Mouse (Mus musculus) limb, embryonic 14.5 days (tissue): Measurements from ENCODE around the gene Thrsp. TPM values are rescaled to one million over a fixed set of nuclear protein-coding genes. Genes with fewer than 3 reads are reported as not detected.

Source experiments
- ATAC-seq: fragments of 200-750 bp; cut with Nextera tagmentation; 2 replicates; pipeline ENCODE4 v1.8.0; 2017; ENCODE audit warnings: low read depth, moderate number of reproducible peaks, moderate TSS enrichment; ENCODE audit not compliant: low FRiP score
- DNase-seq: peaks from one replicate; pipeline ENCODE4 v3.0.0-alpha.2; 2015; ENCODE audit warnings: low spot score
- H3K27ac ChIP-seq: fragments of 300-500 bp; sonication (generic); replicated peaks from 2 replicates; pipeline ENCODE4 v1.5.1; 2014; ENCODE audit warnings: low read depth, mild to moderate bottlenecking, low read length, moderate library complexity, mixed read lengths
- H3K27me3 ChIP-seq: fragments of 300-500 bp; sonication (generic); 2 replicates; pipeline ENCODE4 v1.6.1; 2014; ENCODE audit warnings: low read length, mixed read lengths; ENCODE audit not compliant: control insufficient read depth, insufficient read depth
- H3K36me3 ChIP-seq: fragments of 300-500 bp; sonication (generic); 2 replicates; pipeline ENCODE4 v1.6.1; 2014; ENCODE audit warnings: mild to moderate bottlenecking, low read length, moderate library complexity, mixed read lengths; ENCODE audit not compliant: control insufficient read depth, insufficient read depth
- H3K4me1 ChIP-seq: fragments of 300-500 bp; sonication (generic); 2 replicates; pipeline ENCODE4 v1.6.1; 2014; ENCODE audit warnings: antibody characterized with exemption, low read length, mixed read lengths; ENCODE audit not compliant: control insufficient read depth, insufficient read depth
- H3K4me2 ChIP-seq: fragments of 300-500 bp; sonication (generic); replicated peaks from 2 replicates; pipeline ENCODE4 v1.6.1; 2014; ENCODE audit warnings: low read depth, mild to moderate bottlenecking, low read length, moderate library complexity; ENCODE audit not compliant: severe bottlenecking
- H3K4me3 ChIP-seq: fragments of 300-500 bp; sonication (generic); replicated peaks from 2 replicates; pipeline ENCODE4 v1.5.1; 2014; ENCODE audit warnings: low read length
- H3K9ac ChIP-seq: fragments of 300-500 bp; sonication (generic); 2 replicates; pipeline ENCODE4 v1.6.1; 2014; ENCODE audit warnings: mild to moderate bottlenecking, low read depth, low read length, moderate library complexity; ENCODE audit not compliant: severe bottlenecking
- H3K9me3 ChIP-seq: fragments of 300-500 bp; sonication (generic); 2 replicates; pipeline ENCODE4 v1.6.1; 2016; ENCODE audit warnings: low read length; ENCODE audit not compliant: control insufficient read depth
- POLR2A ChIP-seq: fragments of 200-500 bp; IDR thresholded peaks from 2 replicates; pipeline ENCODE4 v1.8.0; 2012; ENCODE audit warnings: inconsistent platforms, mild to moderate bottlenecking, moderate library complexity, borderline replicate concordance; ENCODE audit not compliant: insufficient read depth, insufficient read length; ENCODE audit errors: extremely low read depth
- WGBS: fragments of 180-500 bp; shearing (Covaris S2); extraction: QIAGEN DNeasy Blood & Tissue Kit; methylation state at CpG from one replicate; pipeline ENCODE4 v1.1.7; 2014; 5-methylcytosine and 5-hydroxymethylcytosine counted together
- polyA plus RNA-seq, 2 experiments: library from polyadenylated mRNA; depleted of rRNA in 1 of 2; stranded (reverse) in 1 of 2; unstranded in 1 of 2; fragments of >200 nt; fragmentation: Nextera tagmentation in 1 of 2; extraction: Ambion mirVana in 1 of 2; gene quantifications; 2 replicates each; pipeline versions ENCODE4 v1.2.1 to v1.2.3; 2012 to 2014

Gene Thrsp
- polyA plus RNA-seq, 2 experiments, result 0.30 to 0.48 TPM

DNA sequence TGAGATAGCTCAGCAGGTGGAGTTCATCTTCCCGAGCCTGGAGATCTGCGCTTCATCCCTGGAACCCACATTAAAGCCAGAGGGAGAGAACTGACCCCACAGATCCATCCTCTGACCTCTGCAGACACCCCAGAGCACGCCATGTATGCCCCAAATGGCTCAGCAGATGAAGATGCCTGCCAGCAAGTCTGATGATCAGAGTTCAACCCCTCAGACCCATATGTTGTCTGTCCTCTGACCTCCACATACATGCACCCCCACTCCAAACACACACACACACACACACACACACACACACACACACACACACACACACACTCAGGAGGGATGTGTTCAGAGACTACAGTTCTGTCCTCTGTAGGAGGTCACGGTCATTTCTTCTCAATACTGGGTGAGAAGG is 1.1 kb downstream of the Thrsp start:
- ATAC-seq, result no peak
- peaks cover 4% of the 10 kb centered on the region; the same call in 1 of the 2 replicates for H3K36me3 ChIP-seq
- H3K4me1 ChIP-seq, result peaks cover 8% of the 10 kb centered on the region; the same call in 1 of the 2 replicates
- DNase-seq, result no peak
- no peak overlapping the region for H3K27ac ChIP-seq
- no peak overlapping the region for H3K4me3 ChIP-seq
- TF ChIP-seq POLR2A, result no peak
- WGBS, result 90% methylated on average over 4 of the region's 4 CpGs
- no peaks in the 10 kb centered on the region for H3K9me3 ChIP-seq
- H3K4me2 ChIP-seq, result no peak overlapping the region
- H3K9ac ChIP-seq, result no peak overlapping the region
- H3K27me3 ChIP-seq, result no peaks in the 10 kb centered on the region

DNA sequence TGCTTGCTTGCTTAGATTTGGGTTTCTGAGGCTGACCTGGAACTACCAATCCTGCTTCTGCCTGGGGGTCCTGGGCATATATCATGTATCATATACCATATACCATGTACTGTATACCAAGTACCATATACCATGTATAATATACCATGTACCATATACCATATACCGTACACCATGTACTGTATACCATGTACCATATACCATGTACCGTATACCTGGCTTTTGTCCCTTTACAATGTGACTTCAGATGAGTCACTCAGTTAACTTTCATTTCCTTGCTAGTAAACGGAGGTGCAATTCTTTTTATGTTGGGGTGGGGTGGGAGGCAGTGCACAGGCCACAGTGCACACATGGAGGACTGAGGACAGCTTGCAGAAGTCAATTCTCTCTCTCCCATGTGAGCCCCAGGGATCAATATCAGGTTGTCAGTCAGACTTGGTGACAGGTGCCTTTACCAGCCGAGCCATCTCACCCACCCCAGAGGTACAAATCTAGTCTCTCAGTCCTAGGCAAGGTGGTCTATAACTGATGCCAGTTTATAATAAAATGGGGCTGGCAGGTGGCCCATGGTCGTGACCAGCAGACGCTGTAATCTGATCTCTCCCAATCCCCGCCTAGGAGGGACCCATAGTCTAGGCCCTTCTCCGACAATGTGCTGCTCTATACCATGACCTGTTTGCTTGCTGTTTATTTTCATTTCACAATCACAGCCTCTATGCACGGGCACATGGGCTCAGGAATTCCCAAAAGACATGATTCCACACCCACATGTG is 2.4 kb downstream of the Thrsp start:
- 38% methylated on average over 9 of the region's 9 CpGs for WGBS
- DNase-seq, result no peak
- Histone ChIP-seq H3K27ac (no peak overlapping the region), H3K4me3 (no peak overlapping the region), H3K27me3 (no peaks in the 10 kb centered on the region), H3K4me2 (no peak overlapping the region), H3K36me3 (peaks cover 14% of the 10 kb centered on the region), H3K9me3 (no peaks in the 10 kb centered on the region), H3K9ac (no peak overlapping the region), H3K4me1 (peaks cover 8% of the 10 kb centered on the region; the same call in 1 of the 2 replicates)
- ATAC-seq, result no peak
- TF ChIP-seq POLR2A, result no peak

DNA sequence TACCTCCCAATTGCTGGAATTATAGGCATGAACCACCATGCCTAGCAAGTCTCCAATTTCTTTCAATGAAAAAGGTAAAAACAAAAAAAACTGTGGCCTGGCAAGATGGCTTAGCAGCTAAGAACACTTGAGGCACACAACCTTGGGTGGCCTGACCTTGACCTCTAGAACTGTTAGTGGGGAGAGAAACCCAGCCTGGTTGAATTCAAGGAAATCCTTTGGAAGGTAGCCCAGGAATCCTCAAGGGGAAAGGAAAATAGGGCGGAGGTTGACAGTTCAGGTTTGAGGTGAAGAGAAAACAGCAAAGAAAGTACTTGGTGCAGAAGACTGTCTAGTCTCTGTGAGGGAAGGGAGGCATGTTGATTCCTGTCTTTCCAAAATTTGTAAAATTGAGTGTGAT is 3.1 kb downstream of the Thrsp start:
- no peak overlapping the region for H3K9ac ChIP-seq

DNA sequence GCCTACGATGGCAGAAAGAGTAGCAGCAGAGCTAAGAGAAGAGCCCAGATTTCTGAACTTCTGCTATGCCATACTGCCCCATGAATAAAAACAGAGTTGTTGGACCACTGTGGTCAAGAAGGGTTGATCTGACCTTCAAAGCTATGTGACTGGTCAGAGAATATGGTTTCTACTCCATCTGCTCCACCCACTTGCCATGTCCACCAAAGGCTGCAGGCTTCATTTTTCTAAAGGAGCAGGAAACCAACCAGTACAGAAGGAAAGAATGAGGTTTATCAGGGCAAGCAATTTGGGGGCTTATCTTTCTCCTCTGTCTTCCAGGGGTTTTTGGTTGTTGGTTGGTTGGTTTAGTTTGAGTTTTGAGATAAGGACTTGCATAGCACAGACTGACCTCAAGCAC is 3.5 kb downstream of the Thrsp start:
- Histone ChIP-seq H3K27ac (no peak overlapping the region), H3K9me3 (no peaks in the 10 kb centered on the region), H3K4me1 (peaks cover 8% of the 10 kb centered on the region; the same call in 1 of the 2 replicates), H3K4me2 (no peak overlapping the region), H3K4me3 (no peak overlapping the region), H3K27me3 (no peaks in the 10 kb centered on the region), H3K9ac (no peak overlapping the region), H3K36me3 (peaks cover 25% of the 10 kb centered on the region)
- 86% methylated on average over 1 of the region's 1 CpGs for WGBS
- ATAC-seq (no peak), DNase-seq (no peak)
- TF ChIP-seq POLR2A, result no peak

More for the DNA sequence above, 3.1 kb downstream of the Thrsp start:
- peaks cover 8% of the 10 kb centered on the region; the same call in 1 of the 2 replicates for H3K4me1 ChIP-seq
- no peak overlapping the region for H3K4me2 ChIP-seq
- DNase-seq, result no peak
- H3K27ac ChIP-seq, result no peak overlapping the region
- no peak for TF ChIP-seq POLR2A
- 80% methylated on average over 1 of the region's 1 CpGs for WGBS
- peaks cover 21% of the 10 kb centered on the region for H3K36me3 ChIP-seq
- H3K9me3 ChIP-seq, result no peaks in the 10 kb centered on the region
- no peaks in the 10 kb centered on the region for H3K27me3 ChIP-seq
- ATAC-seq, result no peak
- H3K4me3 ChIP-seq, result no peak overlapping the region

DNA sequence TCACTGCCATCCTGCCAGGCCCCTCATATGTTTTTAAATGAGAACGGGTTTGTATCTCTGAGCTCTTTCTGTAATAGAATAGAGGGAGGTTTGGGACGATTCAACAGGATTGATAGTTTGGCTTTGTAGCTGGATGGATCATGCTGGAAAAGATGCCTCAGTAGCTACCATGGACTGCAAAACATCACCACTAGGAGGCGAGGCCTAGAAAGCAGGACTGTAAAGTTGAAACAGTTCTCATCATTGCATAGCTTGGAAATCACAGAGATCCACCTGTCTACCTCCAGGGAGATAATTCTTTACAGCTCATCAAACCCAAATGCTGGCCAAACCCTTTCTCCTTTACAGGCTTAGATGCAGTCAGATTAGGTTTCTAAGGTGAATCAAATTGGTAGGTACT is 6.0 kb downstream of the Thrsp start:
- Histone ChIP-seq H3K9me3 (no peaks in the 10 kb centered on the region), H3K4me2 (no peak overlapping the region), H3K4me3 (no peak overlapping the region), H3K27ac (no peak overlapping the region), H3K9ac (no peak overlapping the region), H3K27me3 (no peaks in the 10 kb centered on the region), H3K4me1 (peaks cover 8% of the 10 kb centered on the region; the same call in 1 of the 2 replicates), H3K36me3 (peaks cover 38% of the 10 kb centered on the region)
- ATAC-seq, result no peak
- 76% methylated on average over 3 of the region's 3 CpGs for WGBS
- DNase-seq, result no peak
- no peak for TF ChIP-seq POLR2A
